Mouse (Mus musculus) cortical plate, adult 2 months (tissue): ENCODE data around the gene Ralgds.
"Not testable (repeated sequence)": the region's sequence is repeated elsewhere in the genome, so short reads cannot be mapped to it uniquely, and the experiment has no call there.

Experiments used
- CTCF ChIP-seq: fragments of 200-500 bp; IDR thresholded peaks from 2 replicates; pipeline ENCODE4 v1.5.1; 2011; ENCODE audit warnings: mild to moderate bottlenecking, control low read depth, low read length; ENCODE audit not compliant: insufficient read depth; ENCODE audit errors: extremely low read depth
- POLR2A ChIP-seq: fragments of 200-500 bp; IDR thresholded peaks from 2 replicates; pipeline ENCODE4 v1.6.1; 2011; ENCODE audit warnings: mild to moderate bottlenecking, low read length, control low read depth; ENCODE audit not compliant: insufficient read depth; ENCODE audit errors: extremely low read depth

DNA sequence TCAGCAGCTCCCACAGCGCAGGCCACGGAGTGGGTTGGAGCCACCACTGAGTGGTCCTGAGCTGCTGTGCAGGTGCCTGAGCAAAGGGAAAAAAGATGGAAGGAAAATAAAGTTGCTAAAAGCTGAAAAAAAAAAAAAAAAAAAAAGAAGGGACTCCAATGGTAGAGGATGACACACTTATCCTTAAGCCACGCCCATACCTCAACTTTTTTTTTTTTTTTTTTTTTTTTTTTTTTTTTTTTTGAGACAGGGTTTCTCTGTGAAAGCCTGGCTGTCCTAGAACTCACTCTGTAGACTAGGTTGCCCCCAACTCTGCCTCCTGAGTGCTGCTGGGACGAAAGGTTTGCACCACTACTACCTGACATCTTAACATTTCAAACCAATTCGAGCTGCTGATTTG, 34.9 kb upstream of the Ralgds start:
- not testable (repeated sequence) for TF ChIP-seq POLR2A, CTCF
